Mouse (Mus musculus) heart, embryonic 15.5 days (tissue): ENCODE measurements around the gene Kif13a. TPM values are rescaled to one million over a fixed set of nuclear protein-coding genes. Genes with fewer than 3 reads are reported as not detected.

Source experiments
- polyA plus RNA-seq: library from polyadenylated mRNA; unstranded; fragments of >200 nt; fragmentation: Nextera tagmentation; extraction: Ambion mirVana; gene quantifications from 2 replicates; pipeline ENCODE4 v1.2.1, GENCODE M21; 2015

Kif13a gene
- polyA plus RNA-seq, 1 experiment from 2014 or later, result 45.3 TPM

Other genes starting within 250 kb of the Kif13a start
- 10.3 and 14.3 TPM in 2 replicates for gene Nup153, start 201.9 kb downstream of the Kif13a start, polyA plus RNA-seq
- gene Nhlrc1, start 85.0 kb upstream of the Kif13a start, polyA plus RNA-seq, result 3.8 and 4.2 TPM in 2 replicates
- 6.1 and 8.7 TPM in 2 replicates for gene Kdm1b, start 113.6 kb upstream of the Kif13a start, polyA plus RNA-seq
- 13.6 and 13.9 TPM in 2 replicates for gene Tpmt, start 114.9 kb upstream of the Kif13a start, polyA plus RNA-seq
- gene Dek, start 176.3 kb upstream of the Kif13a start, polyA plus RNA-seq, result 141 and 143 TPM in 2 replicates
- 1.5 and 1.7 TPM in 2 replicates for gene Rnf144b, start 192.8 kb upstream of the Kif13a start, polyA plus RNA-seq